Mouse (Mus musculus) intestine, postnatal 0 days (tissue): ENCODE results near the gene Asb4. TPM values are rescaled to one million over a fixed set of nuclear protein-coding genes. Genes with fewer than 3 reads are reported as not detected.

Source experiments
- ATAC-seq: fragments of 200-750 bp; cut with Nextera tagmentation; 2 replicates; pipeline ENCODE4 v1.8.0; 2017; ENCODE audit warnings: mild to moderate bottlenecking, moderate TSS enrichment, moderate library complexity
- H3K27ac ChIP-seq: fragments of 300-500 bp; sonication (generic); 2 replicates; pipeline ENCODE4 v1.5.1; 2014; ENCODE audit warnings: mild to moderate bottlenecking, low read depth, low read length, moderate library complexity
- H3K27me3 ChIP-seq: fragments of 300-500 bp; sonication (generic); replicated peaks from 2 replicates; pipeline ENCODE4 v1.6.1; 2014; ENCODE audit warnings: low read length, mixed read lengths; ENCODE audit not compliant: control insufficient read depth, insufficient read depth
- H3K36me3 ChIP-seq: fragments of 300-500 bp; sonication (generic); 2 replicates; pipeline ENCODE4 v1.6.1; 2014; ENCODE audit warnings: mild to moderate bottlenecking, moderate library complexity; ENCODE audit not compliant: control insufficient read depth, insufficient read depth
- H3K4me1 ChIP-seq: fragments of 300-500 bp; sonication (generic); replicated peaks from 2 replicates; pipeline ENCODE4 v1.6.1; 2014; ENCODE audit warnings: antibody characterized with exemption, low read length, mixed read lengths; ENCODE audit not compliant: control insufficient read depth, insufficient read depth
- H3K4me2 ChIP-seq: fragments of 300-500 bp; sonication (generic); replicated peaks from 2 replicates; pipeline ENCODE4 v1.6.1; 2014; ENCODE audit warnings: low read depth, mild to moderate bottlenecking, moderate library complexity
- H3K4me3 ChIP-seq: fragments of 300-500 bp; sonication (generic); 2 replicates; pipeline ENCODE4 v1.5.1; 2014; ENCODE audit warnings: low read depth, low read length
- H3K9ac ChIP-seq: fragments of 300-500 bp; sonication (generic); 2 replicates; pipeline ENCODE4 v1.6.1; 2014; ENCODE audit warnings: mild to moderate bottlenecking, low read depth, low read length
- H3K9me3 ChIP-seq: fragments of 300-500 bp; sonication (generic); 2 replicates; pipeline ENCODE4 v1.6.1; 2016; ENCODE audit warnings: mixed run types; ENCODE audit not compliant: control insufficient read depth
- CTCF ChIP-seq: sonication (generic); IDR thresholded peaks from 2 replicates; pipeline ENCODE4 v1.5.1; 2016; ENCODE audit warnings: low read depth, mild to moderate bottlenecking, control low read depth, antibody characterized with exemption, moderate library complexity
- WGBS: fragments of 180-500 bp; shearing (Covaris S2); extraction: QIAGEN DNeasy Blood & Tissue Kit; methylation state at CpG from one replicate; pipeline ENCODE4 v1.1.7; 2014; 5-methylcytosine and 5-hydroxymethylcytosine counted together
- polyA plus RNA-seq: library from polyadenylated mRNA; unstranded; fragments of >200 nt; fragmentation: Nextera tagmentation; extraction: Ambion mirVana; gene quantifications from 2 replicates; pipeline ENCODE4 v1.2.1, GENCODE M21; 2015

Gene Asb4
- polyA plus RNA-seq, 1 experiment from 2014 or later, result 1.8 TPM

DNA sequence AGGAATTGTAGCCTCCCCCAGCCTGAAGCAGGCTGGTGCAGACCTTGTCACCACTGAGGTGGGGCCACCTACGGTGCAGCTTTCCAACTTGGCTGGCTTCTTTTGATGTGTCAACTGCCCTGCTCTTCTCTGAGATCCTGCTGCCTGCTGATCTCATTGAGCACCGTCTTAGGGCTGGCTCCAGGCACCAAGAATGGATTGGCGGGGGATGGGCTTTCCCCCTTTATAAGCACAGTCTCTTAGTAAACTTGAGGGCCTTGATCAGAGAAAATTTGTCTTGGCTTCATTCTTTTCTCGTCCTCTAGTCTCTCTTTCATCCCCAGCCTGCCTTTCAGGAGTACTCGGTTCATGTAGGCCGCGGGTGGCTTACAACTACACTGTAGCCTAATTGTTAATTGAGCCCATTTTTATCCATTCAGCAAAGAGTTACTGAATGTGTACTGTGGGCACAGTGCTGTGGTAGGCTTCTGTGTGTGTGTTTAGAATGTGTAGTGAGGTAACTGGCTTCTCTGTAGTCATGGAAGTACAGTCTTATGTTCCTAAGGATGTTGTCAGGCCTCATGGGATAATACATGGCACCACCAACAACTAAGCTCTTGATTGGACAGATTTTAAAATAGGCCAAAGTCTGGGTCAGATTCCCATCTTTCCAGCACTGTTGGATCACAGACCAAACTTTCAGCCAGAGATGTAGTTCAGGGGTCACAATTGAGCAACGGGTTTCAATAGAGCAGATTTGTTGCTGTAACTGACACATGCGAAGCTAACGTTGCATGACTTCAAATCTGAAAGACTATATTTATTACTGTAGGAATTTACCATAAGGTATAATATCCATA is 87.5 kb downstream of the Asb4 start:
- WGBS, result 85% methylated on average over 10 of the region's 10 CpGs
- Histone ChIP-seq H3K27me3 (no peaks in the 10 kb centered on the region), H3K4me3 (no peak overlapping the region), H3K4me2 (no peak overlapping the region), H3K4me1 (no peaks in the 10 kb centered on the region), H3K9me3 (no peaks in the 10 kb centered on the region), H3K9ac (no peak overlapping the region), H3K36me3 (no peaks in the 10 kb centered on the region), H3K27ac (no peak overlapping the region)
- no peak for ATAC-seq
- no peak for TF ChIP-seq CTCF

DNA sequence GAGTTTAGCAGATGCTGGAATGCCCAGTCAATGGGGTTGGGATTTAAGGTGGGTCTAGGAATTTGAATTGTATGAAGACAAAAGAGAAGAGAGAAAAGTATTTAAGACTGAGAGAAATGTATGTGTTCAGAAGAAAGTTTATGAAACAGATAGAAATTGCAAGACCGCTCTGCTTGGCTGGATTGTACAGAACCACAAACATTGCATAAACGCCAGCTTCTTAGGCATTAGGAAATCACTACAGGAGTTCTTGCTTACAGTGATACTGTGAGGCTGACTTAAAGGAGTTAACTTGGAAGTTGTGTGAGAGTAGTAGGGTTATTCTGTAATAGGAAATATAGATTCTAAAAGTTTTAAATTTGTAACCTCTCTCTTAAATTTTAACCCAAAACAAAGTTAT is 89.5 kb downstream of the Asb4 start:
- H3K27me3 ChIP-seq, result no peaks in the 10 kb centered on the region
- H3K27ac ChIP-seq, result no peak overlapping the region
- no peak overlapping the region for H3K4me2 ChIP-seq
- no peak for TF ChIP-seq CTCF
- no peaks in the 10 kb centered on the region for H3K4me1 ChIP-seq
- H3K9ac ChIP-seq, result no peak overlapping the region
- WGBS, result 91% methylated on average over 2 of the region's 2 CpGs
- H3K9me3 ChIP-seq, result no peaks in the 10 kb centered on the region
- ATAC-seq, result no peak
- no peaks in the 10 kb centered on the region for H3K36me3 ChIP-seq
- H3K4me3 ChIP-seq, result no peak overlapping the region

DNA sequence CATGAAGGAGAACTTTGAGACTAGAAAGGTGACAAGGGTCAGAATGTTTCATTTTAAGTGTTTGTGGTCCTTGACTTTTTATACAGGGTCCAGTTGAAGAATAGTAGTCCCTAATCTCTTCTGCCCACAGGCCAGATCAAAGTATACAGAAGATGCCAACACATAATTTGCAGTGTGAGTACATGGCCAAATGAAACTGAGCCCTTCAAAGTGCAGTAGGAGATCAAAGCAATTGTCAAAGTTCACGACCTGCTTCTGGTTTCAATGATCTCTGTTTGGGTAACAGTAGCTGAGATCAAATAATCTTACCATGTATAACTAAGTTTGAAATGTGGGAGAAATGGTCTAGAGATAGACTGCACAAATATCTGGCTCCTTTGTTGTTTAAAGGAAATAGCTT is 90.8 kb downstream of the Asb4 start:
- no peaks in the 10 kb centered on the region for H3K4me1 ChIP-seq
- H3K4me2 ChIP-seq, result no peak overlapping the region
- ATAC-seq, result no peak
- no peaks in the 10 kb centered on the region for H3K36me3 ChIP-seq
- 62% methylated on average over 1 of the region's 1 CpGs for WGBS
- TF ChIP-seq CTCF, result no peak
- no peaks in the 10 kb centered on the region for H3K9me3 ChIP-seq
- H3K4me3 ChIP-seq, result no peak overlapping the region
- H3K27me3 ChIP-seq, result no peaks in the 10 kb centered on the region
- H3K9ac ChIP-seq, result no peak overlapping the region
- H3K27ac ChIP-seq, result no peak overlapping the region

DNA sequence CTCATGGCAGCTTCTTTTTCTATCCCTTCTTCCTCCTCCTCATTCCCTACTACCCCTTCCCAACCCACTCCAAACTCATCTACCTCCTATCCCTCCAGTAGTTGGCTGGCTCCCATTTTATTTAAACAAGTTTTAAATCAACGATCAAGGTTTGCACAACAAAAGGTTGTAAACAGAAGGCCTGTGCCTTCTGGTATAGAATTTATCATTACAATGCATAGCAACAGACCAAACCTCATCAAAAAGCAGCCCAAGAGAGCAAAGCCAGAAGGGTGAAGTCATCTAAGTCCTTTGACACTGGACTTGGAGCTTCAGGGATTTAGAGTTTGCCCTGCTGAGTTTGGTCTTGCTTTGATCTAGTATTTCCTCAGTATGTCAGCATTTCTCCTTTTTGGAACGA is 97.9 kb downstream of the Asb4 start:
- Histone ChIP-seq H3K9me3 (no peaks in the 10 kb centered on the region), H3K27me3 (no peaks in the 10 kb centered on the region), H3K9ac (no peak overlapping the region), H3K4me2 (no peak overlapping the region), H3K4me3 (no peak overlapping the region), H3K4me1 (no peaks in the 10 kb centered on the region), H3K27ac (no peak overlapping the region), H3K36me3 (peaks cover 16% of the 10 kb centered on the region)
- TF ChIP-seq CTCF, result no peak
- WGBS, result 82% methylated on average over 2 of the region's 2 CpGs
- ATAC-seq, result no peak

DNA sequence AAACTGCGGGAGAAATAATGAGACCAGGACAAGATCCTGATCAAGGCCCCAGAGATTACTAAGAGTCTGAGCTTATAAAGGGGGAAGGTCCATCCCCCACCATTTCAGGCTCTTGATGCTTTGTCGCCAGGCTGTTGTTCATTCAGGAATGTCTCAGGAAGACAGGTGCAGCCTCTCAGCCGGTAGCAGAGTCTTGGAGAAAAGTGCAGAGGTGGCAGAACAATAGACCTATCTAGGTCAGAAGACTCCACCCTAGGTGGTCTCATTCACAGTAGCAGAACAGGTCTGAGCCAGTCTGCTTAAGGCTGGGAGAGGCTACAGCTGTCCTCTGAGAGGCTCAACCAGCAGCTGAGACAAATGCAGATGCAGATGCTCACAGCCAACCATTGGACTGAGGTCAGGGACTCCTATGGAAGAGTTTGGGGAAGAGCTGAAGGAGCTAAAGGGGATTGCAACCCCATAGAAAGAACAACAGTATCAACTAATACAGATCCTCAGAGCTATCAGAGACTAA is 99.1 kb downstream of the Asb4 start:
- TF ChIP-seq CTCF, result no peak
- H3K27me3 ChIP-seq, result no peaks in the 10 kb centered on the region
- no peak overlapping the region for H3K4me3 ChIP-seq
- H3K4me1 ChIP-seq, result no peaks in the 10 kb centered on the region
- H3K9me3 ChIP-seq, result no peaks in the 10 kb centered on the region
- H3K9ac ChIP-seq, result no peak overlapping the region
- ATAC-seq, result no peak
- no peak overlapping the region for H3K27ac ChIP-seq
- peaks cover 29% of the 10 kb centered on the region for H3K36me3 ChIP-seq
- WGBS, result 65% methylated on average over 3 of the region's 3 CpGs
- H3K4me2 ChIP-seq, result no peak overlapping the region

Other genes with a start within 250 kb of the Asb4 start
- not detected in 2 replicates for gene Pon1, start 189.4 kb upstream of the Asb4 start, polyA plus RNA-seq
- 62.9 and 66.0 TPM in 2 replicates for gene Pon3, start 127.1 kb upstream of the Asb4 start, polyA plus RNA-seq
- 179 and 207 TPM in 2 replicates for gene Pon2, start 84.9 kb upstream of the Asb4 start, polyA plus RNA-seq
- gene Pdk4, start 112.9 kb downstream of the Asb4 start, polyA plus RNA-seq, result 12.6 and 23.4 TPM in 2 replicates